Mouse (Mus musculus): ENCODE measurements around the gene Clcnkb.

Gene Clcnkb

GRCm38 (mm10) chr4:141435974-141436373 lies 20.2 kb upstream of the Clcnkb start, which contains the start of gene Srarp:
TSS of gene Srarp (minus strand) at chr4:141436105.
- DNase-seq (ENCODE audit: low spot score), result no peak

GRCm38 (mm10) chr4:141433191-141433590 lies 17.4 kb upstream of the Clcnkb start:
- no peak for DNase-seq (ENCODE audit: low spot score)

GRCm38 (mm10) chr4:141432666-141433065 lies 16.9 kb upstream of the Clcnkb start:
- no peak for DNase-seq (ENCODE audit: low spot score)

- DNase-seq (ENCODE audit: low spot score), result peak; percentile 64
Measured at GRCm38 (mm10) chr4:141430997-141431396, 15.2 kb upstream of the Clcnkb start.

GRCm38 (mm10) chr4:141429847-141430246 lies 14.0 kb upstream of the Clcnkb start:
- no peak for DNase-seq (ENCODE audit: low spot score)

- no peak for DNase-seq (ENCODE audit: low spot score)
Measured at GRCm38 (mm10) chr4:141429381-141429780, 13.6 kb upstream of the Clcnkb start.

GRCm38 (mm10) chr4:141427921-141428320 lies 12.1 kb upstream of the Clcnkb start:
- no peak for DNase-seq (ENCODE audit: low spot score)

- DNase-seq (ENCODE audit: low spot score), result no peak
Measured at GRCm38 (mm10) chr4:141426796-141427745, 11.3 kb upstream of the Clcnkb start.

- DNase-seq (ENCODE audit: low spot score), result no peak
Measured at GRCm38 (mm10) chr4:141425484-141426479, 10.0 kb upstream of the Clcnkb start.

- no peak for DNase-seq (ENCODE audit: low spot score)
Measured at GRCm38 (mm10) chr4:141423691-141424431, 8.0 kb upstream of the Clcnkb start.

GRCm38 (mm10) chr4:141423288-141423687 lies 7.5 kb upstream of the Clcnkb start:
- DNase-seq (ENCODE audit: low spot score), result no peak

- DNase-seq (ENCODE audit: low spot score), result no peak
Measured at GRCm38 (mm10) chr4:141422841-141423240, 7.0 kb upstream of the Clcnkb start.

- DNase-seq (ENCODE audit: low spot score), result peak; percentile 47
Measured at GRCm38 (mm10) chr4:141421423-141421822, 5.6 kb upstream of the Clcnkb start.

GRCm38 (mm10) chr4:141420886-141421285 lies 5.1 kb upstream of the Clcnkb start:
- no peak for DNase-seq (ENCODE audit: low spot score)

- DNase-seq (ENCODE audit: low spot score), result no peak
Measured at GRCm38 (mm10) chr4:141420192-141420829, 4.5 kb upstream of the Clcnkb start, which contains the start of gene Hspb7. TSS of gene Hspb7 (plus strand) at chr4:141420779.

- DNase-seq (ENCODE audit: low spot score), result no peak
Measured at GRCm38 (mm10) chr4:141419398-141420191, 3.8 kb upstream of the Clcnkb start.

GRCm38 (mm10) chr4:141411430-141411992 lies 4.3 kb downstream of the Clcnkb start:
- DNase-seq (ENCODE audit: low spot score), result no peak

- no peak for DNase-seq (ENCODE audit: low spot score)
Measured at GRCm38 (mm10) chr4:141408577-141408976, 7.2 kb downstream of the Clcnkb start.

- DNase-seq (ENCODE audit: low spot score), result peak; percentile 41
Measured at GRCm38 (mm10) chr4:141406516-141407299, 9.1 kb downstream of the Clcnkb start.
